Mouse (Mus musculus): Measurements from ENCODE around the gene Kctd13.
"Not testable (repeated sequence)": the region's sequence is repeated elsewhere in the genome, so short reads cannot be mapped to it uniquely, and the experiment has no call there.

The Kctd13 gene

GRCm38 (mm10) chr7:126928384-126929037 lies at the start of gene Kctd13:
Gene Kctd13, plus strand, starts transcription at chr7:126928879.
- no peak for DNase-seq (ENCODE audit: low spot score)

GRCm38 (mm10) chr7:126881040-126881439 lies 47.6 kb upstream of the Kctd13 start:
- no peak for DNase-seq (ENCODE audit: low spot score)

GRCm38 (mm10) chr7:126883731-126884181 lies 44.9 kb upstream of the Kctd13 start:
- no peak for DNase-seq (ENCODE audit: low spot score)

GRCm38 (mm10) chr7:126884286-126885164 lies 44.2 kb upstream of the Kctd13 start, which contains the start of gene Taok2:
Gene Taok2, minus strand, starts transcription at chr7:126884703.
- DNase-seq (ENCODE audit: low spot score), result peak; percentile 90

- DNase-seq (ENCODE audit: low spot score), result no peak
Measured at GRCm38 (mm10) chr7:126887281-126887680, 41.4 kb upstream of the Kctd13 start.

GRCm38 (mm10) chr7:126888852-126889251 lies 39.8 kb upstream of the Kctd13 start:
- no peak for DNase-seq (ENCODE audit: low spot score)

GRCm38 (mm10) chr7:126896912-126897311 lies 31.8 kb upstream of the Kctd13 start:
- no peak for DNase-seq (ENCODE audit: low spot score)

GRCm38 (mm10) chr7:126897390-126898101 lies 31.1 kb upstream of the Kctd13 start:
- DNase-seq (ENCODE audit: low spot score), result no peak

GRCm38 (mm10) chr7:126898102-126898990 lies 30.3 kb upstream of the Kctd13 start:
- DNase-seq (ENCODE audit: low spot score), result peak; percentile 75

- DNase-seq (ENCODE audit: low spot score), result not testable (repeated sequence)
Measured at GRCm38 (mm10) chr7:126899781-126900180, 28.9 kb upstream of the Kctd13 start.

GRCm38 (mm10) chr7:126905590-126905989 lies 23.1 kb upstream of the Kctd13 start:
- no peak for DNase-seq (ENCODE audit: low spot score)

GRCm38 (mm10) chr7:126914844-126915243 lies 13.8 kb upstream of the Kctd13 start:
- no peak for DNase-seq (ENCODE audit: low spot score)

GRCm38 (mm10) chr7:126918356-126918755 lies 10.3 kb upstream of the Kctd13 start:
- DNase-seq (ENCODE audit: low spot score), result not testable (repeated sequence)

GRCm38 (mm10) chr7:126919973-126920372 lies 8.7 kb upstream of the Kctd13 start:
- DNase-seq (ENCODE audit: low spot score), result no peak

GRCm38 (mm10) chr7:126921563-126921962 lies 7.1 kb upstream of the Kctd13 start:
- no peak for DNase-seq (ENCODE audit: low spot score)

- no peak for DNase-seq (ENCODE audit: low spot score)
Measured at GRCm38 (mm10) chr7:126922624-126923060, 6.0 kb upstream of the Kctd13 start, which contains the start of gene Tmem219. Gene Tmem219, minus strand, starts transcription at chr7:126922917.

GRCm38 (mm10) chr7:126923999-126924398 lies 4.7 kb upstream of the Kctd13 start:
- no peak for DNase-seq (ENCODE audit: low spot score)

GRCm38 (mm10) chr7:126926299-126926698 lies 2.4 kb upstream of the Kctd13 start:
- DNase-seq (ENCODE audit: low spot score), result no peak

- no peak for DNase-seq (ENCODE audit: low spot score)
Measured at GRCm38 (mm10) chr7:126929046-126929445, 367 bp downstream of the Kctd13 start.

- no peak for DNase-seq (ENCODE audit: low spot score)
Measured at GRCm38 (mm10) chr7:126932652-126933051, 4.0 kb downstream of the Kctd13 start.

GRCm38 (mm10) chr7:126941171-126941570 lies 12.5 kb downstream of the Kctd13 start:
- no peak for DNase-seq (ENCODE audit: low spot score)

Measured in layer of hippocampus, adult 9-10 months (tissue).